Mouse (Mus musculus): Measurements from ENCODE around the gene Gm13199.

DNA sequence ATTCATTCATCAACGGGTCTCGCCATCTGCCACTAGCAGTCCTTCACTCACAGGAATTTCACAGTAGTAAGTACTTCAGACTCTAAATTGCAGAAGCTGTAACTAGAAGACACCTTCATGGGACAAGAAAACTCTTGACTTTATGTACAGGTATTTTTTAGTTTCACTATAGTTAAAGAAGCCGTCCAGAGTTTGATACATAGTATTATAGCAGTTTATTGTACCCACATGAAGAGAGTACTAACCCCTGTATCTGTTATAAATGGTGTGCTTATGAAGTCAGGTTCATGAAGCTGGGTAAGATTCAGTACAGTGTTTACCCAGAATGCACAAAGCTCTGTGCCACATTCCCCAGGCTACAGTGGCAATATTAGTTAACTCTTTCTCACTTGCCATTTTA is at the start of gene Gm13199:
- TF ChIP-seq CTCF (conservative IDR thresholded peaks at IDR 0.05; ENCODE audit: insufficient read depth, insufficient read length, low read depth, low read length) (no peak), POLR2A (IDR thresholded peaks at IDR 0.05; ENCODE audit: low read depth, low read length) (no peak)
